Mouse (Mus musculus): ENCODE measurements around the gene Lyrm9.

DNA sequence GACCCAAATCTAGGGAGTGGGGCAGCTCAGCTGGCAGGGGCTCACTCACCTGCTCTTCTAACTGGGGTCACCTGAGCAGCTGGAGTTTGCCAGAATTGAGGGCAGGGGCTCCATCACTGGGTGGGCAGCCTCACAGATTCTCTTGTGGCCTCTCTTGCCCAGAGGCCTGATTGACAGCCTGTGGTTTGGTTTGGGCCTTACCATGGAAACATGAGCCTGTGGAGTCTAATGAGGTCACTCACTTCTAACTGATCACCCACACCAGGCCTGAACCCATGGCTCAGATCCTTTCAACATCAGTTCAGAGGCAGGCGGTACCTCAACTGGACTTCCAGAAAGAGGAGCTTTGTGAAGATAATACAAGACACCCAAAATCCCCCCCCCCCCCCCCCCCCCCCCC, 60.3 kb downstream of the Lyrm9 start:
- TF ChIP-seq CTCF (IDR thresholded peaks at IDR 0.05; ENCODE audit: borderline replicate concordance, extremely low read depth, insufficient read depth, insufficient read length) (no peak), POLR2A (IDR thresholded peaks at IDR 0.05; ENCODE audit: borderline replicate concordance, extremely low read depth, insufficient read depth, insufficient read length, poor library complexity, severe bottlenecking) (no peak)

Data from brain, embryonic 14.5 days (tissue).